Mouse (Mus musculus): Measurements from ENCODE around the gene Btbd3. TPM values are rescaled to one million over a fixed set of nuclear protein-coding genes. Genes with fewer than 3 reads are reported as not detected.

The Btbd3 gene
- polyA plus RNA-seq (2015; fragmentation: Illumina TruSeq; extraction: RNeasy Lipid Tissue Mini Kit (QIAGEN cat#74804); ENCODE audit: insufficient read depth, low read depth, low replicate concordance), result 5.1 TPM

GRCm38 (mm10) chr2:138256411-138256810, at the start of gene Btbd3:
TSS of gene Btbd3 (plus strand) at chr2:138256565.

